Mouse (Mus musculus): ENCODE results near the gene Clns1a.

DNA sequence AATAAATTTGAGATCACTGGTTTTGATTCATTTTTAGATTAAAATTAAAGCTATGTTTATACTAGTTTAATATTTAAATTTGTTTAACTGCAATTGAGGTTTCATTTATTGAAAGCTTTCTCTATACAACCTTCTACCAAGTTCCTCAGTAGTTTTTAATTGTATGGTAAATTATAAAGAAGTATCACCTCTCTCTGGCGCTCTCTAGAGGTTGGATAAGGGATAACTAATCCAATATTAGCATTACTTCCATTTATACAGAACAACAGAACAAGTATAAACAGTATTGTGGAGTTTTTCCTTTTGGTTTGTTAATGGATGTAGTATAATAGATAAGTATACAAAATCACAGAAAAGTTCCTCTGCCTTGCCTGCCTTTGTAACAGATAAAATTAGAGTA, 17.2 kb upstream of the Clns1a start:
- TF ChIP-seq CTCF (IDR thresholded peaks at IDR 0.05; ENCODE audit: insufficient read depth, low read depth, low read length) = no peak
- no peak for TF ChIP-seq POLR2A (IDR thresholded peaks at IDR 0.05; ENCODE audit: insufficient read depth, low read depth, low read length)
